Mouse (Mus musculus): ENCODE results near the gene Tpp1.
"Not testable (repeated sequence)": the region's sequence is repeated elsewhere in the genome, so short reads cannot be mapped to it uniquely, and the experiment has no call there.

The Tpp1 gene

GRCm38 (mm10) chr7:105762517-105763270 lies 10.7 kb upstream of the Tpp1 start:
- in situ Hi-C loops (cut with MboI, MseI), result no loop called here

- in situ Hi-C loops (cut with MboI, MseI), result no loop called here
Observed at GRCm38 (mm10) chr7:105761813-105762484, 9.9 kb upstream of the Tpp1 start.

- in situ Hi-C loops (cut with MboI, MseI), result loop anchor here in 1 of 2 experiments (5.0 kb wide), 1 partner anchor 54 kb away; no protein-coding TSS in a partner anchor
Observed at GRCm38 (mm10) chr7:105753281-105753680, 1.2 kb upstream of the Tpp1 start.

GRCm38 (mm10) chr7:105752716-105753115 lies 681 bp upstream of the Tpp1 start:
- in situ Hi-C loops (cut with MboI, MseI), result loop anchor here in 1 of 2 experiments (5.0 kb wide), 1 partner anchor 55 kb away; no protein-coding TSS in a partner anchor

GRCm38 (mm10) chr7:105747776-105748175 lies 4.3 kb downstream of the Tpp1 start:
- in situ Hi-C loops (cut with MboI, MseI), result no loop called here

- in situ Hi-C loops (cut with MboI, MseI), result no loop called here
Observed at GRCm38 (mm10) chr7:105743926-105744590, 8.0 kb downstream of the Tpp1 start, which contains the start of gene Taf10. Gene Taf10 (minus strand): TSS chr7:105744361.

- in situ Hi-C loops (cut with MboI, MseI), result not testable (repeated sequence)
Observed at GRCm38 (mm10) chr7:105743246-105743925, 8.6 kb downstream of the Tpp1 start.

GRCm38 (mm10) chr7:105742539-105743215 lies 9.4 kb downstream of the Tpp1 start:
- in situ Hi-C loops (cut with MboI, MseI), result not testable (repeated sequence)

- in situ Hi-C loops (cut with MboI, MseI), result no loop called here
Observed at GRCm38 (mm10) chr7:105741978-105742377, 10.1 kb downstream of the Tpp1 start.

- in situ Hi-C loops (cut with MboI, MseI), result no loop called here
Observed at GRCm38 (mm10) chr7:105740851-105741250, 11.2 kb downstream of the Tpp1 start.

GRCm38 (mm10) chr7:105740089-105740795 lies 11.8 kb downstream of the Tpp1 start:
- in situ Hi-C loops (cut with MboI, MseI), result no loop called here

GRCm38 (mm10) chr7:105738948-105739347 lies 13.1 kb downstream of the Tpp1 start:
- in situ Hi-C loops (cut with MboI, MseI), result loop anchor here (5.0 to 10.0 kb wide), 3 partner anchors 68 to 344 kb away; partner anchors contain the start of genes Arfip2 (in 1 of the 2), Gm45799 (in 1 of the 2) and Timm10b (in 1 of the 2)

GRCm38 (mm10) chr7:105738286-105738685 lies 13.7 kb downstream of the Tpp1 start:
- in situ Hi-C loops (cut with MboI, MseI), result loop anchor here (5.0 to 10.0 kb wide), 3 partner anchors 69 to 343 kb away; partner anchors contain the start of genes Arfip2 (in 1 of the 2), Gm45799 (in 1 of the 2) and Timm10b (in 1 of the 2)

GRCm38 (mm10) chr7:105737648-105738047 lies 14.4 kb downstream of the Tpp1 start:
- in situ Hi-C loops (cut with MboI, MseI), result loop anchor here (5.0 to 10.0 kb wide), 3 partner anchors 70 to 343 kb away; partner anchors contain the start of genes Arfip2 (in 1 of the 2), Gm45799 (in 1 of the 2) and Timm10b (in 1 of the 2)

GRCm38 (mm10) chr7:105736911-105737521 lies 15.0 kb downstream of the Tpp1 start, which contains the start of gene Rrp8:
Gene Rrp8 (minus strand): TSS chr7:105737385.
- in situ Hi-C loops (cut with MboI, MseI), result loop anchor here (5.0 to 10.0 kb wide), 3 partner anchors 70 to 342 kb away; partner anchors contain the start of genes Arfip2 (in 1 of the 2), Gm45799 (in 1 of the 2) and Timm10b (in 1 of the 2)

- in situ Hi-C loops (cut with MboI, MseI), result loop anchor here (5.0 to 10.0 kb wide), 3 partner anchors 71 to 342 kb away; partner anchors contain the start of genes Arfip2 (in 1 of the 2), Gm45799 (in 1 of the 2) and Timm10b (in 1 of the 2)
Observed at GRCm38 (mm10) chr7:105736264-105736901, 15.7 kb downstream of the Tpp1 start, which contains the start of gene Ilk. Gene Ilk (plus strand): TSS chr7:105736592.

GRCm38 (mm10) chr7:105735464-105735863 lies 16.6 kb downstream of the Tpp1 start:
- in situ Hi-C loops (cut with MboI, MseI), result loop anchor here (5.0 to 10.0 kb wide), 3 partner anchors 72 to 341 kb away; partner anchors contain the start of genes Arfip2 (in 1 of the 2), Gm45799 (in 1 of the 2) and Timm10b (in 1 of the 2)

GRCm38 (mm10) chr7:105734826-105735225 lies 17.2 kb downstream of the Tpp1 start:
- in situ Hi-C loops (cut with MboI, MseI), result loop anchor here (5.0 to 10.0 kb wide), 4 partner anchors 72 to 340 kb away; partner anchors contain the start of genes Arfip2 (in 1 of the 2), Gm45799 (in 1 of the 2) and Timm10b (in 1 of the 2)

Data from T-helper 17 cell (primary cell).